Mouse (Mus musculus): ENCODE results near the gene Ap5b1.
A peak's percentile ranks its signal among the peaks of the same experiment; 100 is the strongest.

DNA sequence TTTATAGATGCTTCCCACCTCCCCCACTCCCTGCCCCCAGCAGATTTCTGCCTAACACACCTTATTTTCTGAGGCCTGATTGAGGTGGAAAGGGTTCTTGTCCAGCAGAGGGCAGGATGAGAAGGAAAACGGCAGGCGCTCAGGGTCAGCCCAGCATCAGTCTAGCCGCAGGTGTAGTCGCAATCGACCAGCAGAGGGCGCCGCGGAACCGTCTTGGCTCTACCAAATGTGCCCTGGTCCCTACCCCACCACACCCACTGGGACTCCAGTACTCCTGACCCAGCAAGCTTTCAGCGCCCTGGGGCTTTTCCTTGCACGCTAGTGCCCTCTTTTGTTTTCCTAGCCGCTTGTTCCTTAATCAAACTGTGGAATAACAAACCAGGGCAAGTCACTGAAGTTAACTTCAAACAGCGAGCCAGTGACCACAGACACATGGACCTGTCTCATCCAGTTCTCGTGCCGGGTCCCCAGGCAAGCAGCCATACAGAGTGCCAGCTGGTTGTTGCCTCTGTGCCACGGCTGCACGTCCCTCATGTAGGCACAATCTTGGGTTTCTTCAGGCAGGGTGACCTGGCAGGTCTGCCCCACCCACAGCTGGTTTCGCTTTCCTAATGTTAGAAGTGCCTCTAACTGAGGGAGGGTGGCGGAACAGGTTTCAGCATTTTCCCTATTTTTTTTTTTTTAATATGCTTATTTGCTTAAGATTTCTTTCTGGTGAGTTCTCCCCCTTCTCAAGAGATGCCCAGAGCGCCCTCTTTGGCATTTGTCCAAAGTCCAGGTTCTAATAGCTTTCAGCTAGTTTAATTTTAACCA lies 38.3 kb upstream of the Ap5b1 start:
- peak; percentile 99 for TF ChIP-seq CTCF (IDR thresholded peaks at IDR 0.05; ENCODE audit: control insufficient read depth, insufficient read depth, low read length)
- TF ChIP-seq POLR2A (IDR thresholded peaks at IDR 0.05; ENCODE audit: borderline replicate concordance, control insufficient read depth, low read depth, low read length) = peak; percentile 36; the same call in 1 of the 2 replicates
